Mouse (Mus musculus): ENCODE measurements around the gene Pdxp.
"Not testable (repeated sequence)": the region's sequence is repeated elsewhere in the genome, so short reads cannot be mapped to it uniquely, and the experiment has no call there.

The Pdxp gene

DNA sequence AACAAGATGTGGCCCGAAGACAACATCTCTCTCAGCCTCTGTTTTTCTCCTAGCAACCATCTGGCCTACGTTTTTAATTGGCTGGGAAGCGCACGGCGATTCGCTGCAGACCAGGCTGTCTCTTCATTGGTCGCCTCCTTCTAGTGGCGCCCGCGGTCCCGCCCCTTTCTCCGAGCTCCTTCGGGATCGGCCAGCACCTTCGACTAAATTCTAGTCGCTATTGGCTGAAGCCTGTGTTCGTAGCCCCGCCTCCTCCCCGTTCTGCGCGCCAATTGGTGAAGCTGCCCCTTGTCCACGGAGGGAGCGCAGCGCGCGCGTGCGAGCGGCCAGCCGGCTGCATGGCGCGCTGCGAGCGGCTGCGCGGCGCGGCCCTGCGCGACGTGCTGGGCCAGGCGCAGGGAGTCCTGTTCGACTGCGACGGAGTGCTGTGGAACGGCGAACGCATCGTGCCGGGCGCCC is at the start of gene Pdxp:
TSS of gene Pdxp (plus strand) at position 288 of the 459 bp plus-strand sequence.
- DNase-seq: peak; percentile 98

DNA sequence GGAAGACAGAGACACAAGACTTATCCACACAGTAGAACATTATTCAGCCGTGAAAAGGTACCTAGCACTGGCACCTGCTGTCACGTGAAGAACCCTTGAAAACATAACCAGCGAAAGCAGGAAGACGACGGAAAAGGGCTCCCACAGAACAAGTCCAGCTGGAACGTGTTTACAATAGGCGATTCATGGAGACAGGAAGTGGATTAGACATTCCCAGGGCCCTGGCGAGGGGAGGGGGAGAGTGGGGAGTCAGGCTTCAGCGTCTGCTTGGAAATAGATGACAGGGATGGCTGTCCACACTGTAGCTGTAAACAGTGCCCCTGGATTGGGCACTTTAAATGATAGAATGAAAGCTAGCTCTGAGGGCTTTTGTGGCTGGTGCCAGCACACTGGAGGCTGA is 45.3 kb upstream of the Pdxp start:
- peak; percentile 83 for DNase-seq

DNA sequence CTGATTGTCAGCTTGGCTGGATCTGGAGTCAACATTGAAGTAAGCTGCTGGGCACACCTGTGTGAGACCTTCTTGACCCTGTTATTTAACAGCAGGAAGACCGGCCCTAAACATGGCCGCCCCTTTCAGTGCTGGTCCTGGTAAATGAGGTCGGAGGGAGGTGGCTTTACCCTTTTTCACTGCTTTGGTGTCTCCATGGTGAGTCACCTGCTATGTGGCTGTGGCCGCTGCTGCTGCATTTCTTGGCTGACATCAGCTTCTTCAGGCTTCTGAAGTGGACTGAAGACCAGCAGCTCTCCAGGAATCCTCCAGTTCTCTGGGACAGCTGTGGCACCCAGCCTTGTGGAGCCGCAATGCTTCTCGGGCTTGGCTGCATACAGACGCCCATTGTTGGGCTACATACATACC is 44.9 kb upstream of the Pdxp start:
- DNase-seq: no peak

DNA sequence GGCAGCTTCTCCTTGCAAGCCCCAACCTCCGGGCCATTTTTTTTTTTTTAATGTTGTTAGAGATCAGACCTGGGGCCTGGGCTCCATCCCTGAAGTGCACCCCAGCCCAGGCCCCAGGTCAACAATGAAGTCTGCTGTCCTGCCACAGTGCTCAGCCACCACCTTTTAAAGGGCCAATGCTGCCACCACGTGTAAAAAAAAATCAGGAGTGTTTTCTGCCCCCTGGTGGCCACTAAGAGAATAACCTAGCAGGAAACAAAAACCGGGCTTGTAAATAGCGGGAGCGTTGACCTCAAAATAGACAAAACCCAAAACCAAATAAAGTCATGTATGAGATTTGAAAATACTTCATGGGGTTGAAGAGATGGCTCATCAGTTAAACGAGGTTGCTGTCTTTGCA is 43.9 kb upstream of the Pdxp start:
- peak; percentile 72 for DNase-seq

DNA sequence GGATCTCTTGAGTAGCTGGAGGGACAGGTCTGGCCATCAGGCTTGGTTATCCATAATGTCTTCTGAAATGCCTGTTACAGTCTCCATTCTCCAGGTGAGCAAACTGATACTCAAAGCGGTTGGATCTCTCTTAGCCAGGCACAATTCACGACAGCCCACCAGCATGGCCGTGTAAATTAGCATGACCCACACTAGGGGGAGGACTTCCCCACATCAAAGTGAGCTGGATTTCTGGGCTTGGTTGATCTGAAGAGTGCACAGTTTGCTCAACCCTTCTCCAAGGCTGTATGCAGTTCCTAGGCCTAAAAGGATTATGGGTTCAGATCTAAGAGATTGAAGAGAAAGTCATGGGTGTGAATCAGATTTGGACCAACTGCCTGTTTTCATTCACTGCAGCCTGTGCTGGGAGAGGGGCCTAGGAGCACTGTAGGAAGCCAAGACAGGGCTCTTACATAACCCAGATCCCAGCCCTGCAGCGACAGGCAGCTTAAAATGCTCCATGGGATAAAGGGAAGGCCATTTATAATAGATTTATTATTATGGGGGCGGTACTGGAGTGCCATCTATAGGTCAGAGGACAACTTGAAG is 41.6 kb upstream of the Pdxp start:
- DNase-seq: no peak

DNA sequence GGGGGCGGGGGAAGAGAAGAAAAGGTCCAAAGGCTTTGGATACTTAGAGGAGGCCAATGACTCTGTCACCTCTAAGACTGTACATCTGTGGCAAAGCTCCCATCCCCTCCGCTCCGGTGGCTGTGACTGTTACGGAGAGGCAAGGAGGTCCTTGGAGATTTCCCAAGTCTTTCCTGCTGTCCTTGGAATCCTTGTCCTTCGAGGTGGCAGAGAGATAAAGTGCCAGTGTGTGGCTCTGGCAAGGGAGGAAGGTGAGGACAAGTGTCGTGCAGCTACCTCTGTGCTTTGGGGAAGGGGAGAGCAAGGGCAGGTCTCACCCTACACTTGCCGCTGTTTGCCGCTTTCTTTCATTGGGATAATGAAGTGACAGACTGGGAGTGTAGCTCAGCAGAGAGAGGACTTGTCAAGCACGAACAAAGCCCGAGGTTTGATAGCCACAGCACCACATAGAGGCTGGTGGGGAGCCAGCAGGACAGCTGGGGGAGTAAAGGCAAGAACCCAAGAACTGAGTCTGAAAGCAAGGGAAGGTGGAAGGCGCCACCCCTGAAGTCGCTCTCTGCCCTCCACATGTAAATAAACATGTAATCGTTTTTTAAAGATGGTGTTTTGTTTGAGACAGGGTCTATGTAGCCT is 39.8 kb upstream of the Pdxp start:
- no peak for DNase-seq

DNA sequence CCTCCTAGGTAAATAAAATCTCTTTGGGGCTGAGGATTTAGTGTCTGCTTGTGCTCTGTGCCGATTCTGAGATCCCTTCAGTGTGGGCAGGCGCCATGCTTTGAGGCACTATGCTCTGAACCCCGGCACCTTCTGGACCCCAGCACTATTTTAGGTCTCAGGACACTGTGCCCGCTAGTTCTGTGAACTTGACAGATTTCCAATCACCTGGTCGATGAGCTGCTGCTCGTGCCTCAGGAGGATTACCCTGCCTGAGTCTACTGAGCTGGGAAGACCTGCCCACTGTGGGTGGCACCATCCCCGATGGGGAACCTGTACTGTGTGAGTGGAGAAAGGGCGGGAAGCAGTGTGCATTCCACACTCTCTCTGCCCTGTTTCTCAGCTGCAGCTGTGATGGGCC is 38.7 kb upstream of the Pdxp start:
- no peak for DNase-seq

DNA sequence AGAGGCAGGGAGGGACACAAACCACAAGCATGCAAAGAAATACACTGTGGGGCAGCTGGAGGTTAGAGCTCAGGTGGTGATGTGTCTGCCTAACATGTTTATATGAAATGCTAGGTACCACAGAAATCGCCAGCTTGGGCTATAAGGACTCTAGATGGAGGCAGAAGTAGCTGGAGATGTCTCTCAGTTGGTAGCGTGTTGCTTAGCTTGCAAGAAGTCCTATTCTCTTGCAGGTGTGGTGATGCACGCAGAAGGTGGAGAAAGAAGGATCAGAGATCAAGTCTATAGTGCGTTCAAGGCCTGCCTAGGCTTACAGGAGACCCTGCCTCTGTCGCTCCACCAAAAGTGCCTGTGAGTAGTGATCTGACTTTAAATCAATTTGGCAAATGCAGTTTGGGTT is 38.2 kb upstream of the Pdxp start:
- no peak for DNase-seq

DNA sequence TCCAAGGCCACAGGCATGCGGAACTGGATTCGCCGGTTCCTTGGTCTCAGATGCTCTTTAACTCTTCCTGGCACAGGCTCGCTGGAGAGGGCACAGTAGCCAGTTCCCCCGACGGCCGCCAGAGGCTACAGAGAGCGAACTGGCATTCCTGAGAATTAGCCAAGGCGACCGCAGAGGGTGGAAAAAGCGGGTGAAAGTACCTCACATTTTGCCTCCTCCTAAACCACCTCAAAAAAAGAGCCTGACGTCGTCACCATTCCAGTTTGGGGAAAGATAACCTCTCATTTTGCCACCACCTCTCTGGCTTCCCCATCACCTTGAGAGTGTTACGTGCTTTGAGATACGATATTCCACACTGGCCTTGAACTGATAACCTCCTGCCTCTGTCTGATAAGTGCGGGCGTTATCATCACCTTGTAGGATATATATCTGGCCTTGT is 37.4 kb upstream of the Pdxp start:
- DNase-seq: peak; percentile 93

DNA sequence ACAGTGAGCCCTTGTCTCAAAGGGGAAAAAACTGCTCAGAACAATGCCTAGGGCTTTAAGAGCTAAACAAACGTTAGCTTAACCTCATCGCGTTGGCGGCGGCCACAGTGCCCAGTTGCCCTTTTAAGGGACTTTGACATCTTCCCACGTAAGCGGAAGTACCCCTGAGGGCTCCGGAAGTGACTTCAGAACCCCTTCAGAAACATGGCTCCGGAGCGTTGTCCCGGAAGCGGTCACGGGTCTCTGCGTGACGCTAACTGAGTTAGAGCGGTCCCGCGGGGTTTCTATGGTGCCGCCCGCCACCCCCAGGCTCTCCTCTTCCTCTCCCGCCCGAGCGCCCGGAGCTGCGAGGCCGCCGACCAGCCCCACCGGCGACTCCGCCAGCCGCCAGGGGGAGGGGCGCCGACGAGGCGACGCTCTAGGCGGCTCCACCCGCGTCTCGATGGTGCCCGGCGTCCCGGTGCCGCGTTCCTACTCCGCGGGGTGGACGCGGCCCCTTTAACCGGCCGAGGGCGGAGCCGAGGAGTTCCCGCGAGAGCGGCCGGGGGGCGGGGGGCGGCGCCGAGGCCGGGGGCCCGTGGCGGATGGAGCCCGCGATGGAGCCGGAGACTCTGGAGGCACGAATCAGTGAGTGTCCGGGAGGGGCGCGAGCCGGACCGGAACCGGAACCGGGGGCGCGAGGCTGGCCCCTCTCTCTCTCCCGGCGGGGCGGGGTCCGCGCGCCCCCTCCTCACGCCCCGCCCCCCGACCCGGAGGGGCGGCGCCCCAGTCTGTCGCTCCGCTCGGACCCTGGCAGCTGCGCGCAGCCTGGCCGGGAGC is 36.5 kb upstream of the Pdxp start, which contains the start of gene Gga1:
TSS of gene Gga1 (plus strand) at position 200 of the 819 bp plus-strand sequence.
- peak; percentile 97 for DNase-seq

DNA sequence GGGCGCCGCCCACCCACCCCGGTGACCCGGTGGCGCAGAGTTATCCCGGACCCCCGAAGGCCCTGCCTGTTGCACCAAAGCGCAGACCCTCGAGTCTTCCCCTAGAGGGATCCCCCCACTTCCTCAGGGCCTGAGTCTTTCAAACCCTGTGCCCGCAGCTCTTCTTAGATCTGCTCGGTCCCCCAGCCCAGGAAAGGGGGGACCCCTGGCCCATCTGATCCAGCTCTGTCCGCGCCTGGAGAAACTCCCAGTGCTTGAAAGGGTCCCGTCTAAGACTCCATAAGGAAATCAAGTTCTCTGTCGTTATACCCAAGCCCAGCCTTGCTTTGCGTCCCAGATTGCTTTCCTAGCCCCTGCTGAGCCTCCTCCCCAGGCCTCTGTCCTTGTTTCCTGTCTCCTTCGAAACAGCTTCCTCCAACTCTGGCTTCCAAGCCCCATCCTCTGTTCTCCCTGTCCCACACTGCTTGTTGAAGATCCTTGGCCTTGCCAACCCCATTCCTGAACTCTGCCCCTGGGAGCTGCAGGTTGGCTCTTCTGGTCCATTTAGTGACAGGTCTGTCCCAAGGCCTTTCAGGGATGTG is 35.8 kb upstream of the Pdxp start:
- no peak for DNase-seq

DNA sequence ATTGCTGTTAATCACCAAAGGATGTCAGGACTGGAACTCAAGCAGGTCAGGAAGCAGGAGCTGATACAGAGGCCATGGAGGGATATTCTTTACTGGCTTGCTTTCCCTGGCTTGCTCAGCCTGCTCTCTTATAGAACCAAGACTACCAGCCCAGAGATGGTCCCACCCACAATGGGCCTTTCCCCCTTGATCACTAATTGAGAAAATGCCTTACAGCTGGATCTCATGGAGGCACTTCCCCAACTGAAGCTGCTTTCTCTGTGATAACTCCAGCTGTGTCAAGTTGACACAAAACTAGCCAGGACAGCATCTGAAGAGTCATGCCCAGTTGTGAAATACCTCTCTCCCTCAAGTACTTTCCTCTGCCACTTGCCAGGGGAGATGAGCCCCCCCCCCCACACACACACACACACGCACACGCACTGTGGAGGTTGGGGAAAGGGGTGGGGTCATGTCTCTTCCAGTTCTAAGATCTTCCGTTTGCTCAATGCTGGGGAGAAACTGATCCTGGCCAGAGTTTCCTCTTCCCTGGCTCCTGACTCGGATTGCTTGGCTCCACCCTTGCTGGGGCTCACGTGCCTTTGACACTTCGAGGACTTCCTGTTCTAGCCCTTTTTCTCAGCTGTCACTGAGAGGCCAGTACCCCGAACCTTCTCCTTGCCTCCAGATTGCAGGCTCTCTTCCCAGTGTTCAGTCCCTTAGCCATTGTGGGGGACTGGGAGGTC is 34.8 kb upstream of the Pdxp start:
- DNase-seq: not testable (repeated sequence)

DNA sequence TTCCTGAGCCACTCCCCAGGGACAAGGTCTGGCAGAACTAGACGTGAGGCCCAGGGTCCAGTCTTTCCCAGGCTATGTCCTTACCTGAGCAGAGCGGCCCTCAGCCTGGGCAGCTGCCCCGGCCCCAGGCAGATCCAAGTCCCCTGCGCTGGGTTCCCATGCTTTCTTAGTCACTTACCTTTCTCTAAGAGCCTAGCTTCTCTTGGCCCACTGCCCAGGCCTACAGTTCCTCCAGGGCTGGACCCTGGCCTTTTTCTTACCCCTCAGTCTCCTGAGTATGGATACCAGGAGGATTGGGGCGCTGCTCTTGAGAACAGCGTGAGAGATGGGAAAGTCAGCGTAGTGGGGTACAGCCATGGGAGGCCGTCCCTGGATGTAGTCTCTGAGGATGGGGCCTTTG is 33.3 kb upstream of the Pdxp start:
- peak; percentile 78 for DNase-seq

DNA sequence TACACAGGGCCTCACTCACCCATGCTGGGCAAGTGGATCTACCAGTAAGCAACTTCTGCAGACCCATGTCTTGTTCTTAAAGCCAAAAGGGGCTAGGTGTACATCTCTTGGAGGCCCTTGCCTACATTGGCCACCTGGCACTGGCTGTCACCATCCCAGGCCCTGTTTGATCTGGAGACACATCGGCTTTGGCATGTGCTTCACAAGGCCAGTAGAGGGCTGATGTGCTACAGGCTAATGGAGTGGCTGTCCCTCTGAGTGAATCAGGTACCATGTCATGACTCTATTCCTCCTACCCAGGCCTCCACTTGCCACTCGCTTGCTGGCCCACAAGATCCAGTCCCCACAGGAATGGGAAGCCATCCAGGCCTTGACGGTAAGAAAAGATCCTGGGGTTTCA is 31.9 kb upstream of the Pdxp start:
- DNase-seq: no peak

DNA sequence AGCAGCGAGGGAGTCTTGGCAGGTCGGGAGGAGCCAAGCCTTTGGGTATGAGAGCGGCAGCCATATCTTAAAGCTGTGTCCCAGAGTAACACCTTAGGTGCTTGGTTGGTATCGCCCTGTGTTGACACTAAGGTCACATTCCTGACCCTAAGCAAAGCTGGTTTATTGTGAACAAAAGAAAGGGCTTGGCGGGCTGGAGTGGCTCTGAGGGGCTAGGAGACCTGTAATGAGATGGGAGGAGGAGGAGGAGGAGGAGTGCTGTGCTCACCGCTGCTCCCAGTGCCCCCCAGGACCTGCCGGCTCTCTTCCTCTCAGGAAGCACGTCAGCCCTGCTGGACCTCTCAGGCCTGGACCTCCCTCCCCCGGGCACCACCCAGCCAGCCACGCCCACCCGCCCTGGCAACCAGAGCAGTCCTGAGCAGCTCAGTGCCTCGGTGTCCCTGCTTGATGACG is 24.3 kb upstream of the Pdxp start:
- DNase-seq: no peak

DNA sequence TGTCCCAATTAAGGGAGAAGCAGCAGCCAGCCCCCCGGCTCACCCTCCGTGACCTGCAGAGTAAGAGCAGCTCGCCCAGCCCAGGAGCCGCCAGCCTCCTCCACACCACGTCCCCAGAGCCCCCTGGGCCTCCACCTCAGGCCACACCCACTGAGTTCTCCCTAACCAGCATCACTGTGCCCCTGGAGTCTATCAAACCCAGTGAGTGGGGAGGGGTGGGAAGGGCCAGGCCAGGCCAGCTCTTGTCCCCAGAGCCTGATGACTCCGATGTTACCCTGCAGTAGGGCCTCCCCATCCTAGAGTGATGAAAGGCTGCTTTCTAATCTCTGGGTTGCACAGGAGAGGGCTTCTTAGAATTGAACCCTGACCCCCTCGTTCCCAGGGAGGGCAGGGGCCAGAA is 21.3 kb upstream of the Pdxp start:
- DNase-seq: no peak

DNA sequence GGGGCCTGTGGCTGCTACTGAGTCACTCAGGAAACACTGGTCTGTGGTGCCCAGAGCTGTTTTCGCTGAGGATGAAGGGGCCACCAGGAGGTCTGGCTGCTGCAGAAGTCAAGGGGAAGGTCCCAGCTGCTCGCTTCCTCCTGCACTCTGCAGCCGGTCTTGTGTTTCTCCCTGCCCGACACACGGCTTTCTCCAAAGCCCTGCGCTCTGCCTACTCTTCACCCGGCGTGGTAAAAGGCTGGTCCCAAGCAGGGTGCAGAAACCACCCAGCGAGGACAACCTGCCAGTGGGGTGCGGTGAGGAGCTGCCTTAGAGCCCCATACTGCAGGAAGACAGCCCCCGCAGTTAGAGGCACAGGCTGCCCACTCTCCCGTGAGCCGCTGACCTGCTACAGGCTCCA is 19.0 kb upstream of the Pdxp start:
- DNase-seq: no peak

DNA sequence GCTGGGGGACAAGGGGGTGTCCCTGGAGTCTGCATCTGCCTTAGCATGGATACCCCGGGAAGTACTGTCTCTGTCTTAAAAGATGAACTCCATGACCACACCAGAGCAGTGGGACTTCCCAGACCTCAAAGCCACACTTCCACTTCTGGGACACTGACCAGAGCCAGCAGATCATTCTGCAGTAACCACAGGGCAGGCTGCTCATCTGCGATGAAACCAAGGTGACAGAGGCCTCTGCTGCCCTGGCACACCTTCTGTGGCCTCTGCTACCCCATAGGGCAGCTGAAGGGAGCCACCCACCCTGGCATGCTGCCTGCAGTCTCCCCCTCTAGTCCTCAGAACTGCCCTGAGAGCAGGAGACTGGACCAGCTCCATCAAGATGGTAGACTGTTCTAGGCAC is 18.0 kb upstream of the Pdxp start:
- no peak for DNase-seq

DNA sequence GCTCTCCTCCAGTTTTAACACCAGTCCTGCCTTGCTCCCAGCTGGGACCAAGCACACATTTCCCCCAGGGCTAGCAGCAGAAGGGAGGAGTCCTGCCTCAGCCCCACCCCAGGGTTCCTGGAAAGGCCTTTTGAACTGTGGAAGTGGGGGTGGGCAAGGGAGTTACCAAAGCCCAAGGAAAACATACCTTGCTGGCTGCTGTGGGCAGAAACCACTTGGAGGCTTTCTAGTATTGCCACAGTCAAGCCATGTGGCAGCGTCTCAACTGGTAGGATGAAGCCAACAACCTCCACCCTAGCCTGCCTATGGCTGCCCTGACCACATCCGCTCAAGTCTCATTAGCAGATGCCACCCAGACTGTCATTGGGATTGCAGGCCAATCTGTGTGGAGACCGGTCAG is 17.6 kb upstream of the Pdxp start:
- no peak for DNase-seq

DNA sequence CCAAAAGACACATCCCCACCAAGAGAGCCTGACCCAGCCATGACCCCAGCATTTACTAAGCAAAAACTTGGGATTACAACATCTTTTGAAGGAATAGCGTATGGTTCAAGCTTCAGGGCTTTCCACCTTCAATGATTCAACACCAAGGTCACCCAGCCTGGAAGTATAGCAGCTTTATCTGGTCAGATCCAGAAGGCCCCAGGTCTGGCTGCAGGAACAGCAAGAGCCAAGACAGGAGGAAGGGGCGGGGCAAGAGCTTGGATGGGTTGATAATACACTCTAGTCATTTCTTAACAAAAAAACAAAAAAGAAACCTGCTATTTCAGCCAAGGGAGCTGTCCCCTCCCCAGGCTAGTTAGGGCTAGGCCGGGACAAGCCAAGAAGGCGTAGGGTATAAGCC is 16.2 kb upstream of the Pdxp start:
- no peak for DNase-seq

DNA sequence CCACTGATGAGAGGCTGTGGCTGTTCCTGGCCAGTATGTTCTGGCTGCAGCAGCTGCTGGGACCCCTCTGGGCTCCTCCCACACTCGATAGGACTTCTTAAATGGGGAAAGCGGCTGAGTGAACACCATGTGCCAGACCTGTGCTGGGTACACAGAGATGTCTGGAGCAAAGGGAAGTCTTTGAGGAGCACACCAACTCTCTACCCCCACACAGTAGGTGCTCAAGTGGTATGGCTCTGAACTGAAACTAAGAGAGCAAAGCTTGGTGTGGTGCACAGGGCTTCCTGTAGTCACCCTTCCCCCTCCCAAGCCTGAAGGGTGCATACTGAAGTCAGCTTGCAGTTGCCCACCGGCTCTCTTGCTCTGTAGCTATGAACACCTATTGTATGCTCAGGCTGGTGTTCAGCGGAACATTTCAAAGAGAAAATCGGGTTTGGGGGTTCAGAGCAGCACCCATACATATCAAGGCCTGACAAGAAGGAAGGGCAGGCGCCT is 15.2 kb upstream of the Pdxp start:
- no peak for DNase-seq

DNA sequence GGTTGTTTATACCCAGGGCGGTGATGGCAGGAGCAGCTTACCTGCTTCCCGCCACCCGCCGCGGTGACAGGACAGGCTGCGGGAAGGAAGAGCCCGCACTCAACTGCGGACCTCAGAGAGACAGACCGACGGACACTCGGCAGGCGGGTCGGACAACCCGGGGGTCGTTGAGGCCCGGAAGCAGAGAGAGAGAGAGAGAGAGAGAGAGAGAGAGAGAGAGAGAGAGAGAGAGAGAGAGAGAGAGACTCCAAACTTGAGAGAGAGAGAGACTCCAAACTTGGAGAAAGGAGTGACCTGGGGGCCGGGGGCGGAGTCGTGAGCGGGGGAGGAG is 14.3 kb upstream of the Pdxp start, which contains the start of gene Gm49510:
TSS of gene Gm49510 (plus strand) at position 259 of the 331 bp plus-strand sequence.
- no peak for DNase-seq
